Mouse (Mus musculus): ENCODE measurements around the gene Mpped1. TPM values are rescaled to one million over a fixed set of nuclear protein-coding genes. Genes with fewer than 3 reads are reported as not detected.

Mpped1 gene
- polyA plus RNA-seq, 1 experiment from 2014 or later: 0.50 TPM

GRCm38 (mm10) chr15:83848193-83848592, 68.9 kb downstream of the Mpped1 start:
- no peak overlapping the region for H3K4me3 ChIP-seq (ENCODE audit: low read length)
- no peak overlapping the region for H3K27ac ChIP-seq (ENCODE audit: low read depth, low read length)
- 84% methylated on average over 9 of the region's 9 CpGs for WGBS
- H3K9me3 ChIP-seq (ENCODE audit: control insufficient read depth, low read length): no peaks in the 10 kb centered on the region
- H3K27me3 ChIP-seq (ENCODE audit: control insufficient read depth, insufficient read depth, low read length): no peaks in the 10 kb centered on the region
- H3K36me3 ChIP-seq (ENCODE audit: control insufficient read depth, insufficient read depth, low read length): no peaks in the 10 kb centered on the region
- H3K9ac ChIP-seq (ENCODE audit: low read depth, low read length): no peak overlapping the region
- ATAC-seq (ENCODE audit: low FRiP score, low TSS enrichment): no peak
- H3K4me1 ChIP-seq (ENCODE audit: control insufficient read depth, insufficient read depth, low read length): no peaks in the 10 kb centered on the region
- H3K4me2 ChIP-seq (replicated peaks; ENCODE audit: low read depth, low read length): no peak overlapping the region

GRCm38 (mm10) chr15:83853400-83853811, 74.1 kb downstream of the Mpped1 start:
- no peaks in the 10 kb centered on the region for H3K9me3 ChIP-seq (ENCODE audit: control insufficient read depth, low read length)
- H3K27me3 ChIP-seq (ENCODE audit: control insufficient read depth, insufficient read depth, low read length): no peaks in the 10 kb centered on the region
- WGBS: 74% methylated on average over 5 of the region's 5 CpGs
- H3K4me3 ChIP-seq (ENCODE audit: low read length): no peak overlapping the region
- ATAC-seq (ENCODE audit: low FRiP score, low TSS enrichment): no peak
- H3K4me1 ChIP-seq (ENCODE audit: control insufficient read depth, insufficient read depth, low read length): no peaks in the 10 kb centered on the region
- H3K36me3 ChIP-seq (ENCODE audit: control insufficient read depth, insufficient read depth, low read length): no peaks in the 10 kb centered on the region
- H3K9ac ChIP-seq (ENCODE audit: low read depth, low read length): no peak overlapping the region
- H3K4me2 ChIP-seq (replicated peaks; ENCODE audit: low read depth, low read length): no peak overlapping the region
- no peak overlapping the region for H3K27ac ChIP-seq (ENCODE audit: low read depth, low read length)

GRCm38 (mm10) chr15:83857129-83857528, 77.9 kb downstream of the Mpped1 start:
- Histone ChIP-seq H3K27ac (ENCODE audit: low read depth, low read length) (no peak overlapping the region), H3K9ac (ENCODE audit: low read depth, low read length) (no peak overlapping the region), H3K4me1 (ENCODE audit: control insufficient read depth, insufficient read depth, low read length) (no peaks in the 10 kb centered on the region), H3K36me3 (ENCODE audit: control insufficient read depth, insufficient read depth, low read length) (no peaks in the 10 kb centered on the region), H3K27me3 (ENCODE audit: control insufficient read depth, insufficient read depth, low read length) (no peaks in the 10 kb centered on the region), H3K4me2 (replicated peaks; ENCODE audit: low read depth, low read length) (no peak overlapping the region), H3K9me3 (ENCODE audit: control insufficient read depth, low read length) (no peaks in the 10 kb centered on the region), H3K4me3 (ENCODE audit: low read length) (no peak overlapping the region)
- 18% methylated on average over 8 of the region's 8 CpGs for WGBS
- no peak for ATAC-seq (ENCODE audit: low FRiP score, low TSS enrichment)

DNA sequence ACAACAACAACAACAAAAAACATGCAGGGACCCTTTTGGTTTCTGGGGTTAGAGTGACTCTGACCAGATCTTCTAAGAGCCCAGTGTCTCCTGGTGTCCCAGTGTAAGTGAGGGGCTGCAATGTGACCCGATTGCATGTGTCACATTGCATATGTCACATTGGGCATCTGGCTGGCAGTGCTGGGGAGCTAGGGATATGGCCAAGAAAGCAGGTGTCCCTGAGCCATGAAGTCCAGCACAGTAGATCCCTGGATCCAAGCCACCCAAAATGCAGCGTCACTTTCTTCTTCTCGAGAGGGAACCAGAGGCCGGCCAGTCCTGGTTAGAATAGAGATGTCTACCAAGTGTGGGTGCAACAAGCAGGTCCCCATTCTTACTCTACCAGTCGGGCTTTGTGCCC, 86.4 kb downstream of the Mpped1 start:
- H3K9ac ChIP-seq (ENCODE audit: low read depth, low read length): no peak overlapping the region
- H3K4me2 ChIP-seq (replicated peaks; ENCODE audit: low read depth, low read length): no peak overlapping the region
- 0 out of 2 replicates have a peak, but pooled peaks cover 4% of the 10 kb centered on the region for H3K27me3 ChIP-seq (ENCODE audit: control insufficient read depth, insufficient read depth, low read length)
- H3K9me3 ChIP-seq (ENCODE audit: control insufficient read depth, low read length): no peaks in the 10 kb centered on the region
- H3K4me3 ChIP-seq (ENCODE audit: low read length): no peak overlapping the region
- no peak for ATAC-seq (ENCODE audit: low FRiP score, low TSS enrichment)
- H3K36me3 ChIP-seq (ENCODE audit: control insufficient read depth, insufficient read depth, low read length): no peaks in the 10 kb centered on the region
- H3K4me1 ChIP-seq (ENCODE audit: control insufficient read depth, insufficient read depth, low read length): no peaks in the 10 kb centered on the region
- WGBS: 94% methylated on average over 5 of the region's 5 CpGs
- no peak overlapping the region for H3K27ac ChIP-seq (ENCODE audit: low read depth, low read length)

DNA sequence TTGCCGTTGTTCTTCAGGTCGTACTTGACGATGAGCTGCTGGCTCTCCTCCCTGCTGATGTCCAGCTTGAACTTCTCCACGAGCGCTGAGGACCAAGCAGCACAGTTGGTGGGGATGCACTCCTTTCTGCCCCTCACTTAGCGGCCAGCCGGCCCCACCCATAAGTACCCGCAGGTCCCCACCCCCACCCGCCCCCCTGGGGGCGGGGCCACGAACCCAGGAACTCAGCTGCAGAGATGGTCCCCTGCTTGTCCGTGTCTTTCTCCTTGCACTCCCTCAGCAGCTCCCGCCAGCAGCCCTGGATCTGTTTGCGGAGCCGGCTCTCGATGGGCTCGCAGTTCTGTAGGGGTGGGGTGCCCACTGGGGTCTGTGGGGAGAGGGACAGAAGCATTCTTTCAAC, 91.7 kb downstream of the Mpped1 start:
- 0 out of 2 replicates have a peak, but pooled peaks cover 4% of the 10 kb centered on the region for H3K27me3 ChIP-seq (ENCODE audit: control insufficient read depth, insufficient read depth, low read length)
- H3K36me3 ChIP-seq (ENCODE audit: control insufficient read depth, insufficient read depth, low read length): no peaks in the 10 kb centered on the region
- H3K27ac ChIP-seq (ENCODE audit: low read depth, low read length): no peak overlapping the region
- no peak overlapping the region for H3K4me2 ChIP-seq (replicated peaks; ENCODE audit: low read depth, low read length)
- WGBS: 4% methylated on average over 17 of the region's 17 CpGs
- ATAC-seq (ENCODE audit: low FRiP score, low TSS enrichment): no peak
- H3K9me3 ChIP-seq (ENCODE audit: control insufficient read depth, low read length): no peaks in the 10 kb centered on the region
- no peak overlapping the region for H3K4me3 ChIP-seq (ENCODE audit: low read length)
- no peaks in the 10 kb centered on the region for H3K4me1 ChIP-seq (ENCODE audit: control insufficient read depth, insufficient read depth, low read length)
- no peak overlapping the region for H3K9ac ChIP-seq (ENCODE audit: low read depth, low read length)

DNA sequence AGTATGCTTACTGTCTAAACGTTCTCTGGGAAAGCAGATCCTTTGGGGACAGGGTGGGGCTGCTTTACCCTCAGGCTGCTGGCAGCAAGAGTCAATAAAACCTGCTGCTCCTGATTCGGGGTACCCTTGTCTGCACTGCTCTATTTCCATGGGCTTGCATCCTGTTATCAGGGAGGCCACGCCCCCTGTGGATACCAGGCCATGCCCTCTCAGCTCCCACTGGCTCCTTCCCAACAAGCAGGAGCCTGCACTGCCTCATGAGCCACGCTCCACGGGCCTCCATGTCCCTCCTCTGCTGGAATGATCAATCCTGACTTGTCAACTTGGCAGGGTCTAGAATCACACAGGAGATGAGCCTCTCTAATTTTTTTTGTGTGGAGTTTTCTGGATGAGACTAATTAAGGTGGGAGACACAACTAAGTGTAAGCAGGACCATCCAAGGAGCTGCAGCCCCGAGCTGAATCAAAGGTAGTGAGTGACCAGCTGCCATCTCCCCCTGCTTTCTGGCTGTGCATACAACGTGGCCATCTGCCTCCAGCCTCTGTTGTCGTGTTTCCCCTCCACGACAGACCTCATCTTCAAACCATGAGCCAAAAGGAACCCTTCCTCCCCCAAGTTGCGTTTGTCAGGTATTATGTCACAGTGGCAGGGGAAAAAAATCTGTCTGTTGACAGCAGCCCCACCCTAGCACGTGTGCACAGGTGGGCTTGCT, 98.0 kb downstream of the Mpped1 start:
- 51% methylated on average over 11 of the region's 11 CpGs for WGBS
- Histone ChIP-seq H3K27ac (ENCODE audit: low read depth, low read length) (no peak overlapping the region), H3K36me3 (ENCODE audit: control insufficient read depth, insufficient read depth, low read length) (no peaks in the 10 kb centered on the region), H3K9me3 (ENCODE audit: control insufficient read depth, low read length) (no peaks in the 10 kb centered on the region), H3K4me3 (ENCODE audit: low read length) (no peak overlapping the region), H3K4me2 (replicated peaks; ENCODE audit: low read depth, low read length) (no peak overlapping the region), H3K9ac (ENCODE audit: low read depth, low read length) (no peak overlapping the region), H3K27me3 (ENCODE audit: control insufficient read depth, insufficient read depth, low read length) (no peaks in the 10 kb centered on the region), H3K4me1 (ENCODE audit: control insufficient read depth, insufficient read depth, low read length) (no peaks in the 10 kb centered on the region)
- no peak for ATAC-seq (ENCODE audit: low FRiP score, low TSS enrichment)

DNA sequence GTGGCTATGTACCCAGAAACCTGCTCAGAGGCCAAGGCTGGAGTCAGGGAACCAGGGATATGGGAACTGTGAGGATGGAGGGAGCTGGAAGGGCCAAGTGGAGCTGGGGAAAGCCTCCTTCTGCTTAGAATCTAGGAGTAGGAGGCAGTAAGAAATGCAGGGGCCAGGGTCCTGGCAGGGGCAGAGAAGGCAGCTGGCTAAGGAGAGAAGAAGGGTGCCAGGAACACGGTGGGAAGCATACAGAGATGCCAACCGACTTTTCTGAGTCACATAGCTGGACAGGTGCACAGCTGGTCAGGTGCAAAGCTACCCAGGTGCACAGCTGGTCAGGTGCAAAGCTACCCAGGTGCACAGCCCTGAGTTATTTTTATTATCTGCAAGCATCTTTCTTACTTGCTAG, 98.6 kb downstream of the Mpped1 start:
- Histone ChIP-seq H3K4me3 (ENCODE audit: low read length) (no peak overlapping the region), H3K27me3 (ENCODE audit: control insufficient read depth, insufficient read depth, low read length) (no peaks in the 10 kb centered on the region), H3K36me3 (ENCODE audit: control insufficient read depth, insufficient read depth, low read length) (no peaks in the 10 kb centered on the region), H3K27ac (ENCODE audit: low read depth, low read length) (no peak overlapping the region), H3K4me2 (replicated peaks; ENCODE audit: low read depth, low read length) (no peak overlapping the region), H3K9me3 (ENCODE audit: control insufficient read depth, low read length) (no peaks in the 10 kb centered on the region), H3K9ac (ENCODE audit: low read depth, low read length) (no peak overlapping the region), H3K4me1 (ENCODE audit: control insufficient read depth, insufficient read depth, low read length) (no peaks in the 10 kb centered on the region)
- no peak for ATAC-seq (ENCODE audit: low FRiP score, low TSS enrichment)
- WGBS: 78% methylated on average over 2 of the region's 2 CpGs

GRCm38 (mm10) chr15:83879845-83880244, 100.6 kb downstream of the Mpped1 start:
- Histone ChIP-seq H3K4me2 (replicated peaks; ENCODE audit: low read depth, low read length) (no peak overlapping the region), H3K27me3 (ENCODE audit: control insufficient read depth, insufficient read depth, low read length) (no peaks in the 10 kb centered on the region), H3K9me3 (ENCODE audit: control insufficient read depth, low read length) (no peaks in the 10 kb centered on the region), H3K4me1 (ENCODE audit: control insufficient read depth, insufficient read depth, low read length) (no peaks in the 10 kb centered on the region), H3K9ac (ENCODE audit: low read depth, low read length) (no peak overlapping the region), H3K36me3 (ENCODE audit: control insufficient read depth, insufficient read depth, low read length) (no peaks in the 10 kb centered on the region), H3K4me3 (ENCODE audit: low read length) (no peak overlapping the region), H3K27ac (ENCODE audit: low read depth, low read length) (no peak overlapping the region)
- 19% methylated on average over 5 of the region's 5 CpGs for WGBS
- no peak for ATAC-seq (ENCODE audit: low FRiP score, low TSS enrichment)

GRCm38 (mm10) chr15:83883821-83884220, 104.6 kb downstream of the Mpped1 start:
- no peak overlapping the region for H3K4me3 ChIP-seq (ENCODE audit: low read length)
- no peak for ATAC-seq (ENCODE audit: low FRiP score, low TSS enrichment)
- no peaks in the 10 kb centered on the region for H3K27me3 ChIP-seq (ENCODE audit: control insufficient read depth, insufficient read depth, low read length)
- no peak overlapping the region for H3K27ac ChIP-seq (ENCODE audit: low read depth, low read length)
- H3K4me1 ChIP-seq (ENCODE audit: control insufficient read depth, insufficient read depth, low read length): no peaks in the 10 kb centered on the region
- no peak overlapping the region for H3K4me2 ChIP-seq (replicated peaks; ENCODE audit: low read depth, low read length)
- no peaks in the 10 kb centered on the region for H3K9me3 ChIP-seq (ENCODE audit: control insufficient read depth, low read length)
- H3K36me3 ChIP-seq (ENCODE audit: control insufficient read depth, insufficient read depth, low read length): no peaks in the 10 kb centered on the region
- no peak overlapping the region for H3K9ac ChIP-seq (ENCODE audit: low read depth, low read length)
- WGBS: 87% methylated on average over 8 of the region's 8 CpGs

All from kidney, embryonic 14.5 days (tissue).